Mouse (Mus musculus) liver (tissue): Measurements from ENCODE around the gene Rap2a.

Experiments
- DNase-seq: peaks from one replicate; pipeline ENCODE4 v3.0.0-alpha.2; 2020; ENCODE audit warnings: mixed read lengths

Gene Rap2a

DNA sequence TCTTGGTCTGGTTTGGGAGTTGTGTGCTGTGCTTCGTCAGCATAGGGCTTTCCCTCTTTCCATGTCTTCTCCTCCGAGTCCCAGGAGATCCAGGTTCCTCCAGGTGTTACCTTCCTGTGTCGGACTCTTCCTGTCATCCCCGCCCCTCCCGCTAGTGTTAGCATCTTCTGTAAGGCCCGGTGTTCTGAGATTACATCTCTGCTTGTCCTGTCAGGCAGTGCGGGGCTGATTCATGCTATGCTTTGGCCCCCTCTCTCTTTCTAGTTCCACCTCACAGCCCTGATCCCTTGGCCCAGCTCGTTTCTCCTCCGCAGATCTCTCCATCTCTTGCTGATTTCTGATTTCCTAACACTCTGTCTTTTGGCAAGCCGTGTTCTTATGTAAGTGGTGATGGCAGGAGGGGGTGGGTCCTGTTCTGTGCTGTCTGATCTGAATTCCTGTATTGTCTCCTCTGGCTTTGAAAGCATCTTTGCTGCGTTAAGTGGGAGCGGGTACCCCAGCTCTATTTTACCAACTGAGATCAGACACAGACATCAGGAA, 21.8 kb downstream of the Rap2a start:
- DNase-seq = no peak

DNA sequence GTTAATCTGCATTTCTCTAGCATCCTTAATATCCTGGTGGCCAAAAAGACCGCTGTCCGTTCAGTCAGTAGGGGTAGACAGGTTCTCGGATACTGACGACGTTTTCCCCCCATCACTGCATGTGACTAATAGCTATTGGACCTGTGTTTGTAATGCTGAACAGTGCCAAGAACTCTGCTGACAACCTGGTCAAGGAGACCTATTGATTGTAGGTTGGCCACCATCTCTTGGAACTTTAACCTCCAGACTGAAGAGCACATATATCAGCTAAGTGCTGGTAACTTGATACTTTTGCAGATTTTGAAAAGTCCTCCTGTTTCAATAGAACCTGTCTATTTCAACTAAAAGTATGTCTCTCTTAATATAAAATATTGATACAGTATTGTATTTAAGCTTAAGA, 22.5 kb downstream of the Rap2a start:
- no peak for DNase-seq

GRCm38 (mm10) chr14:120503641-120504040, 25.4 kb downstream of the Rap2a start:
- DNase-seq = no peak

- no peak for DNase-seq
Observed at GRCm38 (mm10) chr14:120504423-120504822, 26.2 kb downstream of the Rap2a start.

DNA sequence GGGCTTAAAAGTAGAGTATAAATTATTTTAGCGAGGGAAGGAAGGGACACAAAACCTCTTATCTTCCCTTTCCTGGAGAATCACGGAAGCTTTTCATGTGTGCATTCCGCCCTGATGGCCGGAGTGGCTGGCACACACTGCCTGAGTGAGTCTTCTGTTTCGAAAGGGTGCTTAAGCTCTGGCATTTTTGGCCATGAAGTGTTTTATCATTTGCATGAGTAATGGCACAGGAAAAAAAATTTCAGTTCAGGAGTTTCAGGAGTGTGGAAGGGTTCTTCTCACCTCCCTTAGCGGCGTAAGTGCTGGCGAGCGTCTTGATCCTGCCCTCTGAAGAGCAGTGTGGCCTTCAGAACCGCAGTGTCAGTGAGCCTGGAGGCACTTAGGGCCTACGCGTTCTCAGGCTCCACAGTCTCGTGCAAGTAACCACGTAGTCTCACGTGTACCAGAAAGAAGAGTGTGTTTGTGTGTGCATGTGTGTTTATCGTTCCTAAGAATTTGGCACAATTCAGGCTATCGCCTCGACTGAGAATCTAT, 26.8 kb downstream of the Rap2a start:
- DNase-seq = no peak

DNA sequence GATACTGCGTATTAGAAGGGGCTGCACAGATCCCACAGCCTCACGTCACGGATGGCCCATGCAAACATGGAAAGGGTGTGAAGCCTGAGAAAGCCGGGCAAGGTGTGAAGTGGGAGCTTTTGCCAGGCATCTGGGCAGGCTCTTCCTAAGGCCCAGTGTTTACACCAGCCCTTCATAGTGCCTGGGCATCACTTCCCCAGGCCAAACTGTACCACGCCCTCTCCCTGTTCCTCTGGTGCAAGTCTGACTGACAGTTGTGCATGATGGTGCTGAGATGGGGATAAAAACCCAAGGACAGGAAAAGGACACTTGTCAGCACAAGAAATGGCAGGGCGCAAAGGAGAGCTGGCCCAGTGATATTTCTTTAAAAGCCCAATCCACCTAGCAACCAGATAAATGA, 27.7 kb downstream of the Rap2a start:
- DNase-seq = no peak

GRCm38 (mm10) chr14:120507516-120507915, 29.3 kb downstream of the Rap2a start:
- DNase-seq = peak; percentile 12

DNA sequence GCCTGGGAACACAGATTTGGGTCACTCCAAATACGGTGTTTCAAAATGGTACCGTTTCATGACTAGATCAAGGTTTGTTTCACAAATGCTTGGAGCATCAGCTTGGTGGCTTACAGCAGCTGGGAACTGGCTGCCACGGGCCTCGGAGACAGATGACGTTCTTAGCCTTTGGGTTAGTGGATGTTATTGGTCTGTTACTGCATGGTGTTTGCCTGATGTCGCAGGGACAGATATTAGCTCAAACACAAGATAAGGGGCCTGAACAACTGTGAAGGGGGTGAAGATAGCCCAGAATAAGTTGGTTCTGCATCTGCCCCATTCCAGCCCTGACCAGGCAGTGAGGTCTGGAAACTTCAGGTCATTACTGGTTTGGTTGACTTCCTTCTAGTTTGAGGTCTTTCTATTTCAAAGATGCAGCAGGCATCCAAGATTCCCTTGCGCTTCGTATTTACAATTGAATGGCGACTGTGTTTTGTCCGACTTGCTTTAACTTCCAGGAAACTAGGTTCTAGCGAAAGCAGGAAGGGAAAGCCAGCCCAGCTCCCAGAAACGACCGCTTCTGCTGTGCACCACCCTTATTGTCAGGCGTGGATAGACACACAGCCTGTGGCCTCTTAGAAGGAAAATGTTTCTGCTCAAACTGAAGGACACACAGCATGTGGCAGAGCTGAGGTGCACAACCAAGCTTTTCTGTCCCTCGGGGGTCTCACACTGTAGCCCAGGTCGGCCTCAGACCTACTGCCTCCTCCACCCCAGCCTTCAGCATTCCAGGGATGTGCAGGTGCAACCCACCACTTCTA, 30.5 kb downstream of the Rap2a start:
- no peak for DNase-seq

- DNase-seq = no peak
Observed at GRCm38 (mm10) chr14:120509366-120509640, 31.1 kb downstream of the Rap2a start.

- DNase-seq = no peak
Observed at GRCm38 (mm10) chr14:120511821-120512220, 33.6 kb downstream of the Rap2a start.

DNA sequence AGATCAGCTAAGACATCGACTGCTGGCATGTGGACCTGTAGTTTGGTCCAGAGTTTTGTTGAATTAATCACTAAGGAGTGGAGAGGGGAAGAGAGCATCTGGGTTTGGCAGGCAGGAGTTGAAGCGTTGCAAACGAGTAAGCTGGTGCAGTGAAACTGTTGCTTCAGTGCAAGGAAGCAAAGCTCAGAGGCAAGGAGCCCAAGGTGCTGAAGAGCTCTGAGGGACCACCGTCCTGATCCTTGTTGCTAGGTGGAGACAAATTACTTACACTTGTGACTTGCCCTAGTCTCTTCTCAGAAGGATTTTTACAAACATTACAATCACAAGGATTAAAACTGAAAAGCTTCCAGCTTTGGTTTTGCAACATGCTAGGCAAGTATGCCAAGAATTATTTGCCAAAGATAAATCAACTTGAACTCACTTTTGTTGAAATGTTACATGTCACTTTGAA, 36.6 kb downstream of the Rap2a start:
- DNase-seq = no peak

GRCm38 (mm10) chr14:120515376-120515775, 37.1 kb downstream of the Rap2a start:
- DNase-seq = no peak

DNA sequence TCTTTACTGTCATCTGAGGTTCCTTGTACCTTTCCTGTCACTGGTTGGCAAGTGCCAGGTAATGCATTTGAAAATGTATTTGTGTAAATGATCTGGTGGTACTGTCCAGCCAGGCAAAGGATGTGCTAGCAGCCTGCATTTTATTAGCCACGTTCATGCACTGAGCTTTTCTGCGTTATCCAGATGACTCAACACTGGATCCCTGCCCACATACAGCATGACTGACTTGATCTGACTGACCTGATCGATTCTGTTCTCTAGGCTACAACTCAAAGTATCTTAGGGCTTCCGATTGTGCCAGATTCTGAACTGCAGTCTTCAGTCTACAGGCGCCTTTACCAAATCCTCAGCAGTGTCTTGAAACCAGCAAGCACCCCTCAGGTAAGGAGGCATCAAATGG, 40.5 kb downstream of the Rap2a start:
- DNase-seq = no peak

GRCm38 (mm10) chr14:120519921-120520320, 41.7 kb downstream of the Rap2a start:
- DNase-seq = no peak

DNA sequence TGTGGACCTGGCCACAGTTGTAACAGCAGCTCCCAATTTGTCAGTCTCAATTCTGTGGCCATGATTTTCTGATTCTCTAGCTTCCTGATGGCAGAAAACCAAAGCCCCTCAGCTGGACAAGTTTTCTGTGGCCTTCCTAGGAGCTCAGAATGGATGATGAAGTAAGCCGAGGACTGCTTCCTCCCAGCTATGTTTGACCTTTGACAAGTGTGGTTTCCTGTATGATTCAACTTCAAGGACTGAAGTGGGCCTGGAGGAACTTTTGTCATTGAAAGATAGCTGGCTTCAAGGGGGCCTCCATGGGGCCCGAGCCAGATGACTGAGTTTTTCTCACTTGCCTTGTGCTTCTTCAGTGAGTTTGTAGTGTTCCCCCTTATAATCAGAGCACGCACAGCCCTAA, 42.6 kb downstream of the Rap2a start:
- peak; percentile 10 for DNase-seq

DNA sequence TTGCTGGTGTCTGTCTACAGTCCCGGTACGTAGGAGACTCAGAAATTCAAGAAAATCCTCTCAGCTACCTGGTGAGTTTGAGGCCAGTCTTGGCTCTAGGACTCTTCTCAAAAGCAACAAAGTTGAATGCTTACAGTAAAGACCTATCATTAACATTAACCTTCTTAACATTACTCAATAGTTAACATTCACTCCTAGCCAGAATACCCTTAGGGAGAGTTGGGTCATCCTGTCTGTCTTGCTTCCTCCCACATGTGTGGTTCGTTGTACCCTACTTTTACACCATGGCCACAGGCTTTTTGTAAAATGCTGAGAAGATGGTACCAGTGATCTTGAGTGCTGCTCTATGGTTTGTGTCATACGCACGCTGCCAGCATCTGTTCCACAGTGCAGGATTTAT, 45.1 kb downstream of the Rap2a start:
- DNase-seq = no peak

- no peak for DNase-seq
Observed at GRCm38 (mm10) chr14:120525644-120526043, 47.4 kb downstream of the Rap2a start.

- DNase-seq = no peak
Observed at GRCm38 (mm10) chr14:120533301-120533700, 55.1 kb downstream of the Rap2a start.

DNA sequence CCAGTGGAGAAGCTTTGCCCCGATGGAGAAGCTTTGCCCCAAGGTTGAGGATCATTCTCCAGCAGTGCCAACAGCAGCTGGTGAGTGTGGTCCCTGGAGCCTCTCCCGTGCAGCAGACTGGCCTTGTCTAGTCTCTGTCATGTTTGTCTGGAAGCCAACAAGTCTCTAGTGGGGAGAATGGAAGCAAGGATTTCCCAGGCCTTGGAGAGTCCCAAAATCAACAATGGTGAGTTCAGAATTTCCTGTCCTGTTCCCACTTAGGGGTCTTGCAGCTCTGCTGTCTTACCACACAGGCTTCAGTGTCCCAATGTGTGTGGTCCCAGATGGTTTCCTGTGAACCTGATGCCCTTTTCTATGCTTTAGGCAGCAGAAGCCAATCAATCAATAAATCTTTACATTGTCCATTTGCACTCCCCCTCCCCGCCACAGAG, 56.6 kb downstream of the Rap2a start:
- DNase-seq = no peak

- no peak for DNase-seq
Observed at GRCm38 (mm10) chr14:120535446-120535845, 57.2 kb downstream of the Rap2a start.

DNA sequence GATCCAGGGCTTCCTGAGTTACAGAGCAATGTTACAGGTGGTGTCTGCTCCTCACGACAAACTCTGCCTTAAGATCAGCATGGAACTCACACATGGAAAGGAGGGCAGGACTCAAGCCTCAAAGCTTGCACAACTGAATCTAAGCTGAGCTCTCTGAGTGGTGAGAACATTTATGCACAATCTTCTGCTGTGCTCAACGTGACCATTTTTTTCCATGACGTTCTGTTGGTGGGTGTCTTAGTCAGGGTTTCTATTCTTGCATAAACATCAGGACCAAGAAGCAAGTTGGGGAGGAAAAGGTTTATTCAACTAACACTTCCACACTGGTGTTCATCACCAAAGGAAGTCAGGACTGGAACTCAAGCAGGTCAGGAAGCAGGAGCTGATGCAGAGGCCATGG, 57.7 kb downstream of the Rap2a start:
- no peak for DNase-seq

- DNase-seq = no peak
Observed at GRCm38 (mm10) chr14:120539128-120539527, 60.9 kb downstream of the Rap2a start.

- DNase-seq = no peak
Observed at GRCm38 (mm10) chr14:120539626-120540025, 61.4 kb downstream of the Rap2a start.

- DNase-seq = no peak
Observed at GRCm38 (mm10) chr14:120542445-120542844, 64.2 kb downstream of the Rap2a start.

DNA sequence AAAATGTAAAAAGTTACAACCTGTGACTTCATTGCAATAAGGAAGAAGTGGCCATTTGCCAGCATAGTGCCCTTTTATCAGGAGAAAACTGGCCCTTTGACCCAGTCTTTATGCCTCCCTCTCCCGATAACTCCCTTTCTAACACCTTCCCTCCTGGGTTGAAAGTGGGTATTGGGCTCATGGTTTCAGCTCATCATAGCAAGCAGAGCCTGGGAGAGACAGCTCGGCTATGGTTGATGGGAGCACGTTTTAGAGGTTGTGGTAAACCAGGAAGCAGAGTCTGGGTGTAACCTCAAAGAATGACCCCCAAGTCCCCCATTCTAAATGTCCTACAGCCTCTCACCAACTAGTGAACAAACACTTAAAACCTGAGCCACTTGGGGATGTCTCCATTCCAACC, 64.7 kb downstream of the Rap2a start:
- no peak for DNase-seq
